Mouse (Mus musculus): ENCODE results near the gene Rbl1.

Gene Rbl1

GRCm38 (mm10) chr2:157133769-157134478 is 70.4 kb downstream of the Rbl1 start:
- no peak for DNase-seq (ENCODE audit: low spot score)

GRCm38 (mm10) chr2:157132686-157133540 is 71.4 kb downstream of the Rbl1 start:
- DNase-seq (ENCODE audit: low spot score): no peak

- DNase-seq (ENCODE audit: low spot score): no peak
Observed at GRCm38 (mm10) chr2:157132086-157132485, 72.2 kb downstream of the Rbl1 start.

- no peak for DNase-seq (ENCODE audit: low spot score)
Observed at GRCm38 (mm10) chr2:157130813-157131514, 73.4 kb downstream of the Rbl1 start.

- no peak for DNase-seq (ENCODE audit: low spot score)
Observed at GRCm38 (mm10) chr2:157129601-157130164, 74.7 kb downstream of the Rbl1 start.

- DNase-seq (ENCODE audit: low spot score): no peak
Observed at GRCm38 (mm10) chr2:157129096-157129495, 75.2 kb downstream of the Rbl1 start.

GRCm38 (mm10) chr2:157128072-157128471 is 76.3 kb downstream of the Rbl1 start:
- no peak for DNase-seq (ENCODE audit: low spot score)

GRCm38 (mm10) chr2:157127370-157127769 is 77.0 kb downstream of the Rbl1 start:
- no peak for DNase-seq (ENCODE audit: low spot score)

GRCm38 (mm10) chr2:157125246-157125645 is 79.1 kb downstream of the Rbl1 start:
- DNase-seq (ENCODE audit: low spot score): no peak

GRCm38 (mm10) chr2:157121766-157122165 is 82.6 kb downstream of the Rbl1 start:
- DNase-seq (ENCODE audit: low spot score): no peak

- no peak for DNase-seq (ENCODE audit: low spot score)
Observed at GRCm38 (mm10) chr2:157119075-157119474, 85.3 kb downstream of the Rbl1 start.

- DNase-seq (ENCODE audit: low spot score): no peak
Observed at GRCm38 (mm10) chr2:157118556-157118955, 85.8 kb downstream of the Rbl1 start.

GRCm38 (mm10) chr2:157116964-157117363 is 87.4 kb downstream of the Rbl1 start:
- peak; percentile 78 for DNase-seq (ENCODE audit: low spot score)

- DNase-seq (ENCODE audit: low spot score): no peak
Observed at GRCm38 (mm10) chr2:157108236-157108635, 96.1 kb downstream of the Rbl1 start.

GRCm38 (mm10) chr2:157104454-157104853 is 99.9 kb downstream of the Rbl1 start:
- no peak for DNase-seq (ENCODE audit: low spot score)

GRCm38 (mm10) chr2:157102256-157102655 is 102.1 kb downstream of the Rbl1 start:
- no peak for DNase-seq (ENCODE audit: low spot score)

- DNase-seq (ENCODE audit: low spot score): no peak
Observed at GRCm38 (mm10) chr2:157101650-157102049, 102.7 kb downstream of the Rbl1 start.

GRCm38 (mm10) chr2:157100319-157100605 is 104.1 kb downstream of the Rbl1 start:
- no peak for DNase-seq (ENCODE audit: low spot score)

- DNase-seq (ENCODE audit: low spot score): no peak
Observed at GRCm38 (mm10) chr2:157099532-157100318, 104.6 kb downstream of the Rbl1 start.

Measured in retina, embryonic 14.5 days (tissue).